Mouse (Mus musculus) heart, adult 2 months (tissue): ENCODE results near the gene Efcab9. TPM values are rescaled to one million over a fixed set of nuclear protein-coding genes. Genes with fewer than 3 reads are reported as not detected.
A peak's percentile ranks its signal among the peaks of the same experiment; 100 is the strongest.

Source experiments
- DNase-seq, 2 experiments: peaks; one replicate each; pipeline ENCODE4 v3.0.0; 2021
- H3K27ac ChIP-seq: fragments of 200-600 bp; 2 replicates; pipeline ENCODE4 v1.8.1; 2022
- H3K27me3 ChIP-seq: fragments of 200-500 bp; 2 replicates; pipeline ENCODE4 v1.6.1; 2012; ENCODE audit warnings: mild to moderate bottlenecking, low read length, inconsistent platforms, mixed read lengths; ENCODE audit not compliant: control insufficient read depth, insufficient read depth
- H3K36me3 ChIP-seq: fragments of 200-500 bp; 2 replicates; pipeline ENCODE4 v1.6.1; 2012; ENCODE audit warnings: low read length, inconsistent platforms; ENCODE audit not compliant: control insufficient read depth, insufficient read depth
- H3K4me1 ChIP-seq: fragments of 200-500 bp; 2 replicates; pipeline ENCODE4 v1.6.1; 2011; ENCODE audit warnings: low read length; ENCODE audit not compliant: control insufficient read depth, insufficient read depth
- H3K4me3 ChIP-seq: fragments of 200-600 bp; 2 replicates; pipeline ENCODE4 v1.8.1; 2022
- H3K79me2 ChIP-seq: fragments of 200-500 bp; replicated peaks from 2 replicates; pipeline ENCODE4 v1.6.1; 2012; ENCODE audit warnings: mild to moderate bottlenecking, inconsistent platforms, low read length, moderate library complexity, mixed read lengths; ENCODE audit not compliant: control insufficient read depth, insufficient read depth
- H3K9ac ChIP-seq: fragments of 200-500 bp; 2 replicates; pipeline ENCODE4 v1.6.1; 2012; ENCODE audit warnings: low read depth, mild to moderate bottlenecking, control low read depth, inconsistent platforms, low read length, mixed read lengths
- CTCF ChIP-seq: fragments of 200-600 bp; IDR thresholded peaks from 2 replicates; pipeline ENCODE4 v1.8.1; 2022; ENCODE audit warnings: antibody characterized with exemption, mild to moderate bottlenecking, moderate library complexity
- EP300 ChIP-seq: fragments of 200-500 bp; IDR thresholded peaks from 2 replicates; pipeline ENCODE4 v1.6.1; 2011; ENCODE audit warnings: low read depth, low read length, control low read depth; ENCODE audit not compliant: insufficient read depth
- POLR2A ChIP-seq: fragments of 200-500 bp; IDR thresholded peaks from 2 replicates; pipeline ENCODE4 v1.6.1; 2011; ENCODE audit warnings: mild to moderate bottlenecking, low read depth, low read length, control low read depth; ENCODE audit not compliant: insufficient read depth
- WGBS: fragments of 180-500 bp; shearing (Covaris S2); methylation state at CpG from one replicate; pipeline ENCODE4 v1.1.7; 2018; 5-methylcytosine and 5-hydroxymethylcytosine counted together
- intact Hi-C: fragments of 180-260 bp; cut with DNase I; formaldehyde crosslinking; loops from one replicate; pipeline ENCODE4 v1.15.1; 2025
- polyA plus RNA-seq: library from polyadenylated mRNA; depleted of rRNA; stranded (reverse); fragments of >200 nt; gene quantifications from 2 replicates; pipeline ENCODE4 v1.2.3, GENCODE M21; 2012
- total RNA-seq, 2 experiments: library from RNA; stranded (reverse); gene quantifications; 2 replicates each; pipeline ENCODE4 v1.2.3; 2021

Efcab9 gene
- total and polyA plus RNA-seq, 3 experiments = not detected

DNA sequence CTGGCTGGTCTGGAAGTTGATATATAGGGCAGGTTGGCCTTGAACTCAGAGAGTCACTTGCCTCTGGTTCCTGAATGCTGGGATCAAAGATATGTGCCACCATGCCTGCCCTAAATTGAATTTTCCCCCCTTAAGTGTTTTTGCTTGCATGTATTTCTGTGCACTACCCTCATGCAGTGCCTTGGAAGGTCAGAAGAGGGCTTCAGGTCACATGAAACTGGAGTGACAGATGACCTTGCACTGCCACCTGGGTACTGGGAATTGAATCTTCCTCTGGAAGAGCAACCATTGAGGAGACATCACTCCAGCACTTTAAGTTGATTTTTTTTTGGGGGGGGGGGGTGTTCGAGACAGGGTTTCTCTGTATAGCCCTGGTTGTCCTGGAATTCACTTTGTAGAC, 1.7 kb downstream of the Efcab9 start:
- WGBS = 82% methylated on average over 1 of the region's 1 CpGs
- no peak overlapping the region for H3K4me3 ChIP-seq
- peak in 1 of 2 experiments; percentile 21 for DNase-seq
- H3K27ac ChIP-seq = no peak overlapping the region
- peaks cover 3% of the 10 kb centered on the region; the same call in 1 of the 2 replicates for H3K4me1 ChIP-seq
- no peaks in the 10 kb centered on the region for H3K79me2 ChIP-seq
- no peaks in the 10 kb centered on the region for H3K27me3 ChIP-seq
- no peak overlapping the region for H3K9ac ChIP-seq
- H3K36me3 ChIP-seq = no peaks in the 10 kb centered on the region
- intact Hi-C loops = loop anchor here (1.0 to 5.0 kb wide), 2 partner anchors 58 to 177 kb away; no protein-coding TSS in a partner anchor
- peak; percentile 67 for TF ChIP-seq CTCF
- no peak for TF ChIP-seq POLR2A
- no peak for TF ChIP-seq EP300

DNA sequence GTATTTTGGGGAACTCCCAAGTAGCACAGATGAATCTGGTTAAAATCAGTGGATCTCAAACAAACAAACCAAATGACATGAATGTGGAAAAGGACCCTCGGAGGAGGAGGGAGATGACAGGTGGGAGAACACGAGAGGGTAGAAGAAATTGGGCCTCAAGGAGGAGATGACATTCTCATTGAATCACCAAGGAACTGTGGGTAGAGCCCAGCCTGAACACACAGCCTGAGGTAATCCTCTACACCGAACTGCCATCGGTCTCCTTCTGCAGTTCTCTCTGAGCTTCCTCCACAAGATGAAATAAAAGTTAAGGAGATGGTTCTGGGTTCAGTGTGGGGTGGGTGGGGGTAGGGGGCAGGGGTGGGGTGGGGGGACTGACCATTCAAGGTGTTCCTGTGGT, 4.9 kb downstream of the Efcab9 start:
- Histone ChIP-seq H3K9ac (no peak overlapping the region), H3K27ac (no peak overlapping the region), H3K4me1 (peaks cover 2% of the 10 kb centered on the region), H3K4me3 (no peak overlapping the region), H3K27me3 (no peaks in the 10 kb centered on the region), H3K79me2 (no peaks in the 10 kb centered on the region), H3K36me3 (no peaks in the 10 kb centered on the region)
- TF ChIP-seq POLR2A (no peak), EP300 (no peak), CTCF (no peak)
- peak in 1 of 2 experiments; percentile 3 for DNase-seq
- intact Hi-C loops = no loop called here
- WGBS = 88% methylated on average over 4 of the region's 4 CpGs

DNA sequence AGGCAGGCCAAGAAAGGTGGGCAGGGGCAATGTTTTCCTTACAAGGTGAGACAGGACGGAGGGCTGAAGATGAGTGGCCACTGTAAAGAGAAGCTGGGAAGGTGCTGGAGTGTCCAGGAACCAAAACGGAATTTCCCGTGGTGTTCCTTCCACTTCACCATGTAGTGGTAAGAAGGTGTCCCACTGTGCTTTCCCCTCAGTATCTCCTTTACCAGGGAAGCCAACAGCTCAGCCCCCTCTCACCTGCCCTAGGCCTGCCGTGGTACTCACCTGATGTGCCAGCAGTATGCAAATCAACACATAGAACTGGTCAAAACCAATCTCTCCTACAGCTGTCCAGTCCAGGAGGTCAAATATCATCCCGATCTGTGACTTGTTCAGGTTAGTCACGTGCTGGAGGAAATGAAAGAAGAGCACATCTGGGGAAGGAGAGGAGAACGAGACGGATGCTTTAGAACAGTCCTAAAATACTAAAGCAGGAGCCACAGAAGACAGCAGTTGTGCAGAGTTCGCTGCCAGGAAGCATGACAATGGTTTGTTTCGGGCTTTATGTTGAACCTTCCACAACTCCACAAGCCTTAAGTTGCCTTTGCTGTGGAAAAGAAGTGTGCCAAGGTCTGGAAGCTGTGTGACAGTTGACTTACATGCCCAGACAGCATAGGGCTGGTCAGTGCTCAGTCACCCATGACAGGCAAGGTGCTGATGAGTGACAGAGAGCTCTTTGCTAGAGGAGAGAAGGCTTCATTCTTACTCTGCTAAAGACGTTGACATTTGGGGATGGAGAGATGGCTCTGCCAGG, 7.6 kb downstream of the Efcab9 start:
- Histone ChIP-seq H3K4me3 (no peak overlapping the region), H3K27ac (no peak overlapping the region), H3K36me3 (no peaks in the 10 kb centered on the region), H3K79me2 (no peaks in the 10 kb centered on the region), H3K4me1 (peaks cover 2% of the 10 kb centered on the region), H3K27me3 (no peaks in the 10 kb centered on the region), H3K9ac (no peak overlapping the region)
- intact Hi-C loops = no loop called here
- peak in 1 of 2 experiments; percentile 10 for DNase-seq
- TF ChIP-seq CTCF = no peak
- no peak for TF ChIP-seq POLR2A
- 77% methylated on average over 11 of the region's 11 CpGs for WGBS

DNA sequence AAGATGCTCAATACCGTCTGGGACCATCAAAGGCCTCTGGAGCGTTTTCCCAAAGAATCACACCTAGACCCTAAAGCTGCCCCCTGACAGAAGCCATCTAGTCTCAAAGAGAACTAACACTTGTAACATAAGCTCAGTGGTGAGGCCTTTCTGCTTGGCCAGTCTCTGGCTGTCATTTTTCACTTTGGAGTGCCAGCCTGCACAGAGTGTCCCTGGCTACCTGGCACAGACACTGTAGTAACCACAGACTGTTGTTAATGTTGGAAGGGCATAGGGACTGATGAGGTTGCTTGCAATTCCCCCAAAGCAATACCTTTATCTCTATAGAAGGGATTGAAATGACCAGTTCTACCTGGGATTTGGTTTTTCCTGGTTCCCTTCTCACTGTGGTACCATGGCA, 10.6 kb downstream of the Efcab9 start:
- Histone ChIP-seq H3K79me2 (no peaks in the 10 kb centered on the region), H3K27me3 (no peaks in the 10 kb centered on the region), H3K4me3 (no peak overlapping the region), H3K4me1 (peaks cover 2% of the 10 kb centered on the region), H3K36me3 (peaks cover 3% of the 10 kb centered on the region; the same call in 1 of the 2 replicates), H3K9ac (no peak overlapping the region), H3K27ac (no peak overlapping the region)
- intact Hi-C loops = no loop called here
- DNase-seq = no peak
- TF ChIP-seq POLR2A (no peak), EP300 (no peak), CTCF (no peak)
- WGBS = 98% methylated on average over 2 of the region's 2 CpGs

DNA sequence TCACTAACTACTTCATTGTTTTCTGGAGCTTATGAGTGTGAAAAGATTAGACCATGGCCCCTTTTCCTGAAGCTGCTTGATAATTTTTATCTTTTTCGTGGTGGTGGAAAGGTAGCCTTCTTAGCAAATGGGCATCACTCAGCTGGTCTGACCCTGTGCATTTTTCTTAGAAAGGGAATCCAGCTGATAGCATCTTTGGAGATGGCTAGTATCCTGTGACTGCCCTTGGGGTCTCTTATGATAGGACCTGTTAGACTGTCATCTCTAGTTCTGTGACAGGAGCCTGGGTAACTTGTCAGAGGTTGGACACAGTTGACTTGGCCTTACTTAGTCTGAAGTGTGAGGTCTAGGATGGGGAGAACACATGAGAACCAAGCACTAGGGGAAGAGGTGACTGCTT, 12.5 kb downstream of the Efcab9 start:
- Histone ChIP-seq H3K79me2 (no peaks in the 10 kb centered on the region), H3K36me3 (peaks cover 3% of the 10 kb centered on the region; the same call in 1 of the 2 replicates), H3K4me3 (no peak overlapping the region), H3K9ac (no peak overlapping the region), H3K27ac (no peak overlapping the region), H3K4me1 (no peaks in the 10 kb centered on the region; the same call in none of the 2 replicates), H3K27me3 (no peaks in the 10 kb centered on the region)
- TF ChIP-seq POLR2A (no peak), EP300 (no peak), CTCF (no peak)
- 77% methylated on average over 1 of the region's 1 CpGs for WGBS
- intact Hi-C loops = no loop called here
- DNase-seq = no peak

DNA sequence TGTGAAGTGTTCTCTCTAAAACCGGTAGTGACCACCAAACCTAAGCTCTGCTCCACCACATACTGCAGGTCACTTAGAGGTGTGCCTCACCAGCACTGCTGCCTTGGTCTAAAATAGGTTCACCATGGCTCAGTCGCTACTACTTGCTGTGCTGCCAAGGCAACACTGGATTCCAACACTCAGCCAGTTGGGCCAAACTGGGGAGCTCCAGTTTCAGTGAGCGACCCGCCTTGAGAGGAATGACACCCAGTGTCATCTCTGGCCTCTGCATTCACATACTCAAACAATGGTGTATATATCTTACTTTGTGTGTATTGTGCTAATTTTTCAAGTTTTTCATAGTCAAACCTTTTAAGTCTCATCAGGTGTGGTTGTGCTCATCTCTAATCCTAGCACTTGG, 13.1 kb downstream of the Efcab9 start:
- Histone ChIP-seq H3K27me3 (no peaks in the 10 kb centered on the region), H3K79me2 (no peaks in the 10 kb centered on the region), H3K4me1 (no peaks in the 10 kb centered on the region; the same call in none of the 2 replicates), H3K36me3 (peaks cover 3% of the 10 kb centered on the region; the same call in 1 of the 2 replicates), H3K27ac (no peak overlapping the region), H3K9ac (no peak overlapping the region), H3K4me3 (no peak overlapping the region)
- intact Hi-C loops = no loop called here
- 75% methylated on average over 4 of the region's 4 CpGs for WGBS
- TF ChIP-seq CTCF (peak; percentile 34), EP300 (no peak)
- peak in 1 of 2 experiments; percentile 20 for DNase-seq
